Mouse (Mus musculus) embryonic fibroblast, embryonic 13.5 days (primary cell): ENCODE results near the gene D630045J12Rik. TPM values are rescaled to one million over a fixed set of nuclear protein-coding genes. Genes with fewer than 3 reads are reported as not detected.

Source experiments
- H3K27ac ChIP-seq: 2 replicates; pipeline ENCODE4 v1.5.1; 2012; ENCODE audit warnings: low read length, control low read depth, inconsistent platforms; ENCODE audit not compliant: insufficient read depth
- H3K4me1 ChIP-seq: 2 replicates; pipeline ENCODE4 v1.6.1; 2011; ENCODE audit warnings: low read length; ENCODE audit not compliant: control insufficient read depth, insufficient read depth
- H3K4me3 ChIP-seq: 2 replicates; pipeline ENCODE4 v1.5.1; 2011; ENCODE audit warnings: mild to moderate bottlenecking, control low read depth, low read length; ENCODE audit not compliant: insufficient read depth
- CTCF ChIP-seq: IDR thresholded peaks from 2 replicates; pipeline ENCODE4 v1.5.1; 2011; ENCODE audit warnings: mild to moderate bottlenecking, control low read depth, low read length, moderate library complexity, borderline replicate concordance; ENCODE audit not compliant: insufficient read depth
- POLR2A ChIP-seq: IDR thresholded peaks from 2 replicates; pipeline ENCODE4 v1.6.1; 2011; ENCODE audit warnings: low read depth, mild to moderate bottlenecking, control low read depth, low read length, moderate library complexity
- polyA plus RNA-seq: library from polyadenylated mRNA; stranded (reverse); fragments of >200 nt; gene quantifications from 2 replicates; pipeline ENCODE4 v1.2.4, GENCODE M21; 2011; ENCODE audit warnings: low read depth; ENCODE audit not compliant: missing spikeins, insufficient read length

The D630045J12Rik gene
- polyA plus RNA-seq, 1 experiment, result 6.1 TPM

DNA sequence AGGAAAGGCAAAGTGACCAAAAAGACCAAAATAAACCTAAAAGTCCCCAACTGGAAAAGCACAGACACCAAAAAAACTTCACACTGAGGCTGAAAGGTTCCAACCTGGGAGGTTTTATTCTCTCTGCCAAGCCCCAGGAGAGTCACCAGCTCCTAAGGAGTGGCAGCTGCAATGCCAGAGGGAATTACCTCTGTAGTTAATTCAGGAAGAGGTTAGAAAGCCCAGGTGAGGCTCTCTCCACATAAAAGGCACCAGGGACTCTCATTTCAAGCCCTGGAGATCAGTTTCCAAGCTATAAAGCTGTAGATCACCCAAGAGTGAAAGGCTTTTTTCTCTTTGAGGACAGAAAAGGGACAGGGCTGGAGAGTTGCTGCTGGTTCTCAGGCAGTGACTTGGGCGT is 55.1 kb downstream of the D630045J12Rik start:
- no peak overlapping the region for H3K27ac ChIP-seq
- no peak for TF ChIP-seq CTCF
- TF ChIP-seq POLR2A, result no peak
- no peak overlapping the region for H3K4me3 ChIP-seq
- no peaks in the 10 kb centered on the region for H3K4me1 ChIP-seq

DNA sequence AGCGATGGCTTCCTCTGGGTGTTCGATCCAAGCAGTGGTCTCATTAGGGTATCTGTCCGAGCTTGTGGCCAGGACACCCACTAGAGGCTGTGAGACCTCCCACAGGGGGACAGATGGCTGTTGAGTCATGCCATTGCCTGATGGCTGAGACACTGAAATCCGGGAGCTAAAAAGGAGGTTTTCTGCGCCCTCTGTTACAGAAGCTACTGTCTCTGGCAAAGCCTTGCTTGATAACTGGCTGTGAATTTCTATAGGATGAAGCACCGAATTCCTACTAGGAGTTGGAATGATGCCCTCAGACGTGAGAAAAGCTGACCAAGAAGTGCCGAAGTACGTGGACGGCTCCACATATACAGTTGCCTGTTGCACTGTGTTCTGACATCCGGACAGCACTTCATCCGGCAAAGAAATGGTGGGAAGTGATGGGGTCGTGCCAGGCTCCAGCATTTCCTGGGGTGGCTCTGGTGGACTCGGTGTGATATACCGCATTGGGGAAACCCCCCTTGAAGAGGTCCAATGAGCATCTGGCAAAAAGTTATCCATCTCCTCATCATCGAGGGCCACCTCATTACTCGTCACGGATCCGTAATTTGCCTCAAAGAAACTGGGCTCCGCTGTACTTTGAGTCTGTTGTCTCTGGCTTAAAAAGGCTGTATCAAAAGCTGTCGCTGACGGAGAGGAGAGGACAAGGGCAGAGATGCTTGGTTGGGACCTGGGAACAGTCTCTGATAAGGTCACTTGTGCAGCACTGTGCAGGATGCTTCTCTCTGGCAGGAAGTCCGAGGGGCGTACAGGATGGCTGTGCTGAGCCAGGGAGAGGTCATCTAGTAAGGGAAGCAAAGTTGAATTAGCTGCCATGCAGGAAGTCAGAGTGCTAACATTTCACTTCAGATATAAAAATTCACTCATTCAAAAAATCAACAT is 57.3 kb downstream of the D630045J12Rik start:
- no peaks in the 10 kb centered on the region for H3K4me1 ChIP-seq
- no peak overlapping the region for H3K4me3 ChIP-seq
- no peak for TF ChIP-seq POLR2A
- no peak for TF ChIP-seq CTCF
- H3K27ac ChIP-seq, result no peak overlapping the region

DNA sequence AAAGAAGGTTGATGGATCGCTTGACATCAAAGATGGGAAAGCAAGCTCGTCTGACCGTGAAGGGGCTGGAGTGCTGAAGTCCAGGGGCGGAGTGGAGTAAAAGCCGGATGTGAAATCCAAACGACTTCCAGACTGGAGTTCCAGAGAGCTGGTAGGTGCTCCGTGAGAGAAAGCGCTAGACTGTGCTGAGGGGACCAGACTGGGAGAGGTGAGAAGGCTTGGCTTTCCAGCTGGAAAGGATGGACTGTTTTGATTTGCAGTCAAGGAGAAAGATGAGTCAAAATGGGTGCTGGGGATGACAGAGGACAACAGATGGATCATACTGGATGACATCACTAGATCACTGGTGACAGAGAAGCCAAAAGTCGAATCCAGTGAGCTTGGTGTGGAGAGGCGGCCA is 58.5 kb downstream of the D630045J12Rik start:
- Histone ChIP-seq H3K4me3 (no peak overlapping the region), H3K4me1 (no peaks in the 10 kb centered on the region), H3K27ac (no peak overlapping the region)
- TF ChIP-seq CTCF (no peak), POLR2A (no peak)

DNA sequence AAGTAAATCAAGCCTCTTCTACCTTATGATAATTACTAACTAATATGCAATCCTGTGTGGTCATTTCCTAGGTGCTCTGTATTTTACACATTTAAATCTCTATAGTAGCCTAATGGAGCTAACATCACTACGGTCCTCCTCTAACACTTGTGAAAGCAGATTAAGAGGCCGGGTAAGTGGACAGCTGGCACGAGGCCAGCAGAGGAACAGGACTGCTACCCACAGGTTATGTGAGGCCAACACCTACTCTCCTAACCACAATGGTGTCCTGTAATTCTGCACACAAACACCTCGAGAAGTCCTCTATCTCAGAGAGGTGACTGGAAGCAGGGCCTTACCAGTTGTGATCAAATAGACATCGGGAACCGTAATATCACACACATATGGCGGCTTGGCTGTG is 59.8 kb downstream of the D630045J12Rik start:
- no peak overlapping the region for H3K27ac ChIP-seq
- H3K4me1 ChIP-seq, result no peaks in the 10 kb centered on the region
- TF ChIP-seq CTCF (no peak), POLR2A (no peak)
- no peak overlapping the region for H3K4me3 ChIP-seq

DNA sequence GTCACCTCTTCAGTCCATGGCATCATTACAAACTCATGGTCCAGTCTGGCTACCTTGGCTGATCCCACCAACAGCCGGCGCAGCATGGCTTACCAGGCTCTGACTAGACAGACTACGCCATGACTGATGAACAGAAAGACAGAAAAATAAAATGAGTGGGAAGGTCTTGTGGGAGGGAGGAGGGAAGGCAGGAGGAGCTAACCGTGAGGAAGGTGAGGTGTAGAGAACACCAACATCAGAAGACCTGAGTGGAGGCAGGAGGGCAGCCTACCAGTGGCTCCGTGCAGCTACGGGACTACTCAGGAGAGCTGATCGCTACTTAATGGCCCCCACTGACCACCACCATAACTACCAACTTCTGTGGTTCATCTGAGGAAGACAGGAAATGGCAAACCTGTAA is 60.9 kb downstream of the D630045J12Rik start:
- no peak overlapping the region for H3K27ac ChIP-seq
- no peak overlapping the region for H3K4me3 ChIP-seq
- TF ChIP-seq POLR2A (no peak), CTCF (no peak)
- H3K4me1 ChIP-seq, result no peaks in the 10 kb centered on the region

DNA sequence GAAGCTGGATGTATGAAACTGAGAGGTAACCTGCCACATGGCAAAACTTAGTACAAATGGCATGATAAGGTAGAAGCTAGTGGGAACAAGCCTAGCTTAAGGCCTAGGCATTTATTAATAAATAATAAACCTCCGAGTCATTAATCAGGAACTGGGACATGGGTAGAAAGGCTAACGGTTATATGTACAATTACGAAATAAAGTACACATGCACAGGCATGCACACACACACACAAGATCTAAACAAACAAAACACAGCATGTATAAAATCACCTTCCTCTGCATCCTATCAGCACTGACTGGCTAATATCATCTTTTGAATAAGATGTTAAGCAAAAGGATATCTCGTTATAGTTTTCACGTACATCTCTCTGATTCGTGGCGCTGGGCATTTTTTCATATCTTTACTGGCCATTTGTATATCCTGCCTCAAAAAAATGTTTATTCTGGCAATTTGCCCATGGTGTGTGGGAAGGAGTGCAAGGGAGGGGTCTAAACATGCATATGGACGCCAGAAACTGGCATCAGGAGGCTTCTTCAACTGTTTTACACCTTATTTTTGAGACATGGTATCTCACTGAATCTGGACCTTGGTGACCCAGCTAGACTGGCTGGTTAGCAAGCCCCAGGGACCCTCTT is 67.4 kb downstream of the D630045J12Rik start:
- TF ChIP-seq POLR2A, result no peak
- TF ChIP-seq CTCF, result no peak
- H3K27ac ChIP-seq, result no peak overlapping the region
- 0 out of 2 replicates have a peak, but pooled peaks cover 4% of the 10 kb centered on the region for H3K4me1 ChIP-seq
- H3K4me3 ChIP-seq, result no peak overlapping the region

DNA sequence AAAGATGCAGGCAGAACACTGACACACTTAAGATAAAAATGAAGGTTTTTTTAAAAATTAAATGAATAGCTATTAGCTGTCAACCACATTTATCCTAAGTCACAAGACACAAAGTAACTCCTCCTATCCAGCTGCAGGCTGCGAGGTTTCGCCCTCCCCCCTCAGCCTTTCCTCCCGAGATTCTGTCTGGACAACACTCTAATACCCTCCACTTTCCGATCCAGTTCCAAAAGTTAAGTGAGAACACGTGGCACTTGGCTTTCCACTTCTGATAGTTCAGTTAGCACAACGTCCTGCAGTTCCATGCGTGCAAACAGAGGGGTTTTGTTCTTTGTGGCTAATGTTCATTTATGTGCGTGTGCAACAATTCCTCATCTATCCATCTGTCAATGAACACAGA is 69.0 kb downstream of the D630045J12Rik start:
- TF ChIP-seq POLR2A (no peak), CTCF (no peak)
- Histone ChIP-seq H3K4me3 (no peak overlapping the region), H3K4me1 (0 out of 2 replicates have a peak, but pooled peaks cover 4% of the 10 kb centered on the region), H3K27ac (no peak overlapping the region)

DNA sequence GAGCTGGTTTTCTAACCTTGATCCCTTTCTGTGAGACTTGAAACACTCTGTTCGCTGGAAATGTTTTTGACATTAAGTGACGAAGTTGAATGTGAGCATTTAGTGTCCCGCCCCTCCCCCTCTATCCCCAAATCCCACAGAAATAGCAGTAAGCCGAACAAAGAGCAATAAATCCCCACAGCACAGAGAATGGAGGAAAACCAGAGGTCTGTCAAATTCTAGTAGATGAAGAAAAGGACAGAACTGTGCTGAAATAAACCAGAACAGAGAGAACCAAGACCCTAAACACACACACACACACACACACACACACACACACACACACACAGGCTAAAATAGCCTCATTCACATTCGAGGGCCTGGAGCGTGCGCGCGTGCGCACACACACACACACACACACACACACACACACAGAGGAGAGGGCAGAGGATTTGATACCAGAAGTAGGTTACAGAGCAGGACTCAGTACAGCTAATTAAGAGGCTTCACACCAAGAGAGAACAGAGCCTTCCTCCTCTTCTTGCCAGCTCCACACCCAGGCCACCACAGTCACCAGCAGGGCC is 72.0 kb downstream of the D630045J12Rik start:
- H3K27ac ChIP-seq, result no peak overlapping the region
- TF ChIP-seq CTCF, result no peak
- TF ChIP-seq POLR2A, result no peak
- H3K4me1 ChIP-seq, result 0 out of 2 replicates have a peak, but pooled peaks cover 4% of the 10 kb centered on the region
- H3K4me3 ChIP-seq, result no peak overlapping the region

DNA sequence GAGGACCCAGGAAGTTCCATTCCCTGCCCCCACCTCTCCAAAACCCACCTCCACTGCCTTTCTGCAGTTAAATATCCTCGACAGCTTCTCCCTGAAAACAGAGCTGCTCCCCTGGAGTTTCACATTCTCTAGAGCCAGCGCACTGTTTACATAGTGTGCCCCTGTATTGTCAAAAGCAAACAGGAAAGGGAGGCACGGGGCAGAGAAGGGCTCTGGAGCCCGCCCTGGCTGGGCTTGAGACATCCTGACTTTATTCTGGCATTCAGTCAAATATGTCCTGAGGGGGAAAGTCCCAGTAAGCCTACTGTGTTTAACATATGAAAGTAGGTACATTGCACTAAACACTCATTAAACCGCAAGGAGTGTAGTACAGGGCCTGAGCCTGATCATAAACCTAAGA is 73.1 kb downstream of the D630045J12Rik start:
- H3K4me1 ChIP-seq, result no peaks in the 10 kb centered on the region
- TF ChIP-seq CTCF (no peak), POLR2A (no peak)
- no peak overlapping the region for H3K27ac ChIP-seq
- H3K4me3 ChIP-seq, result no peak overlapping the region
